Mouse (Mus musculus): ENCODE results near the gene Setd2.
A peak's percentile ranks its signal among the peaks of the same experiment; 100 is the strongest.

Setd2 gene

GRCm38 (mm10) chr9:110653655-110654461 lies 121.5 kb downstream of the Setd2 start, which contains the start of gene Nbeal2:
TSS of gene Nbeal2 (minus strand) at chr9:110654161.
- DNase-seq (ENCODE audit: extremely low read depth, insufficient read length, low spot score), result peak; percentile 94

GRCm38 (mm10) chr9:110654726-110655650 lies 122.6 kb downstream of the Setd2 start:
- DNase-seq (ENCODE audit: extremely low read depth, insufficient read length, low spot score), result no peak

GRCm38 (mm10) chr9:110655651-110656007 lies 123.2 kb downstream of the Setd2 start:
- DNase-seq (ENCODE audit: extremely low read depth, insufficient read length, low spot score), result no peak

GRCm38 (mm10) chr9:110656249-110657221 lies 124.1 kb downstream of the Setd2 start, which contains the start of gene Ccdc12:
TSS of gene Ccdc12 (plus strand) at chr9:110656503.
- DNase-seq (ENCODE audit: extremely low read depth, insufficient read length, low spot score), result peak; percentile 95

- DNase-seq (ENCODE audit: extremely low read depth, insufficient read length, low spot score), result no peak
Observed at GRCm38 (mm10) chr9:110657474-110658078, 125.2 kb downstream of the Setd2 start.

GRCm38 (mm10) chr9:110659521-110659920 lies 127.1 kb downstream of the Setd2 start:
- DNase-seq (ENCODE audit: extremely low read depth, insufficient read length, low spot score), result no peak

GRCm38 (mm10) chr9:110660208-110660607 lies 127.8 kb downstream of the Setd2 start:
- DNase-seq (ENCODE audit: extremely low read depth, insufficient read length, low spot score), result no peak

GRCm38 (mm10) chr9:110660856-110661612 lies 128.6 kb downstream of the Setd2 start:
- DNase-seq (ENCODE audit: extremely low read depth, insufficient read length, low spot score), result no peak

- no peak for DNase-seq (ENCODE audit: extremely low read depth, insufficient read length, low spot score)
Observed at GRCm38 (mm10) chr9:110662844-110663243, 130.4 kb downstream of the Setd2 start.

- no peak for DNase-seq (ENCODE audit: extremely low read depth, insufficient read length, low spot score)
Observed at GRCm38 (mm10) chr9:110665912-110666311, 133.5 kb downstream of the Setd2 start.

- DNase-seq (ENCODE audit: extremely low read depth, insufficient read length, low spot score), result no peak
Observed at GRCm38 (mm10) chr9:110666374-110666773, 134.0 kb downstream of the Setd2 start.

GRCm38 (mm10) chr9:110667219-110667836 lies 134.9 kb downstream of the Setd2 start:
- DNase-seq (ENCODE audit: extremely low read depth, insufficient read length, low spot score), result no peak
